Mouse (Mus musculus): ENCODE results near the gene Tmem132b. TPM values are rescaled to one million over a fixed set of nuclear protein-coding genes. Genes with fewer than 3 reads are reported as not detected.

Tmem132b gene
- polyA plus RNA-seq, 1 experiment from 2014 or later = not detected

- Histone ChIP-seq H3K36me3 (ENCODE audit: inconsistent target) (no peaks in the 10 kb centered on the region), H3K27ac (no peak overlapping the region), H3K4me3 (ENCODE audit: inconsistent target) (no peak overlapping the region), H3K79me2 (ENCODE audit: inconsistent target) (no peaks in the 10 kb centered on the region)
- 7% methylated on average over 3 of the region's 3 CpGs for WGBS (ENCODE audit: missing documents)
Observed at GRCm38 (mm10) chr5:125709160-125709559, 177.6 kb downstream of the Tmem132b start.

- H3K4me3 ChIP-seq (ENCODE audit: inconsistent target) = no peak overlapping the region
- 88% methylated on average over 7 of the region's 7 CpGs for WGBS (ENCODE audit: missing documents)
- H3K36me3 ChIP-seq (ENCODE audit: inconsistent target) = no peaks in the 10 kb centered on the region
- H3K79me2 ChIP-seq (ENCODE audit: inconsistent target) = no peaks in the 10 kb centered on the region
- no peak overlapping the region for H3K27ac ChIP-seq
Observed at GRCm38 (mm10) chr5:125726815-125727214, 195.2 kb downstream of the Tmem132b start.

DNA sequence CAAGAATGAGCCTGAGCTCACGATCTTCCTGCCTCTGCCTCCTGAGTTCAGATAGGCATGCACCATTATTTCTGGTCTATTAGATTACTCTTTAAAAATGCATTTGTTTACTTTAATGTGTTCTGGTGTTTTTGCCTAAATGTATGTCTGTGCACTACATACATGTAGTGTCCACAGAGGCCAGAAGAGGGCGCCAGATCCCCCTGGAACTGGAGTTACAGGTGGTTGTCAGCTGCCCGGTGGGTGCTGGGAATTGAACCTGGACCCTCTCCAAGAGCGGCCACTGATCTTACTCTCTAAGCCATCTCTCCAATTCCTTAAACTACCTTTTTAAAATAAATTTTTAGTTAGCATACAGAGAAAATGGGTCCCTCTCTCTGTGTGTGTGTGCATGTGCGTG lies 195.9 kb downstream of the Tmem132b start:
- Histone ChIP-seq H3K27ac (no peak overlapping the region), H3K4me3 (ENCODE audit: inconsistent target) (no peak overlapping the region), H3K79me2 (ENCODE audit: inconsistent target) (no peaks in the 10 kb centered on the region), H3K36me3 (ENCODE audit: inconsistent target) (no peaks in the 10 kb centered on the region)
- 79% methylated on average over 5 of the region's 5 CpGs for WGBS (ENCODE audit: missing documents)

DNA sequence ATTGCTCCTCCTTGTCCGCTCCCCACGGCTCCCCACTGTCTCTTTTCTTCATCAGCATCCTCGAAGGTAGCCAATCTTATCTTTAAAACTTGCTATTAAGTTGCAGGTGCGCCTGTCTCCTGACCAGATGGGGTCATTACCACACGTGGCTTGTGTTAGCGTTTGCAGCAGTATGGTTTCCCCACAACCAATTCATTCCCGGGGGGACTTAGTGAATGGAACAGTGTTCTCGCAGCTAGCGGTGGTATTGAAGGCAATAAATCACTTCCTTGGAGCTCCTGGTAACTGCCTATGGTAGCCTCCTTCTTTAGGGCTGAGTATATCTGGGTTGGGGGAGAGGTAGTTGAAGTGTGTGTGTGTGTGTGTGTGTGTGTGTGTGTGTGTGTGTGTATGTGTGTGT lies 196.4 kb downstream of the Tmem132b start:
- WGBS (ENCODE audit: missing documents) = 88% methylated on average over 9 of the region's 9 CpGs
- Histone ChIP-seq H3K4me3 (ENCODE audit: inconsistent target) (no peak overlapping the region), H3K27ac (no peak overlapping the region), H3K79me2 (ENCODE audit: inconsistent target) (no peaks in the 10 kb centered on the region), H3K36me3 (ENCODE audit: inconsistent target) (no peaks in the 10 kb centered on the region)

DNA sequence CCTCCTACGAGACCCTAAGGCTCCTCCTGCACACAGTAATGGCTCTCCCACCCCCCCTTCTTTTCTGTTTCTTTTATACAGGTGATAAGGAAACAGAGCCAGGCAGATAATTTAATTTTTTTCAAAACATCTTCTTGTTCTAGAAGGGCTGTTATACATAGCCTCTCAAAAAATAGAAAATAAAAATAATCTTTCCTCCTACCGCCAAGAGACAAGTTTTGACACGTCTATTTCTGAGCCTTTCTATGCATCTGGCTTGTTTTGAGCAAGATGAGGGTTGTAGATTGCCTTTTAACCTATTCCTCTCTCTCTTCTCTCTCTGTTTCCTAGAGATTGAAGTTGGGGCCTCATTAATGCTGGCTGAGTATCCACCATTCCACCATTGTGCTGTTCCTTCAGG lies 196.9 kb downstream of the Tmem132b start:
- Histone ChIP-seq H3K4me3 (ENCODE audit: inconsistent target) (no peak overlapping the region), H3K27ac (no peak overlapping the region), H3K36me3 (ENCODE audit: inconsistent target) (no peaks in the 10 kb centered on the region), H3K79me2 (ENCODE audit: inconsistent target) (no peaks in the 10 kb centered on the region)
- 80% methylated on average over 3 of the region's 3 CpGs for WGBS (ENCODE audit: missing documents)

- 100% methylated on average over 1 of the region's 1 CpGs for WGBS (ENCODE audit: missing documents)
- no peak overlapping the region for H3K4me3 ChIP-seq (ENCODE audit: inconsistent target)
- no peaks in the 10 kb centered on the region for H3K79me2 ChIP-seq (ENCODE audit: inconsistent target)
- H3K36me3 ChIP-seq (ENCODE audit: inconsistent target) = no peaks in the 10 kb centered on the region
- no peak overlapping the region for H3K27ac ChIP-seq
Observed at GRCm38 (mm10) chr5:125733806-125734205, 202.2 kb downstream of the Tmem132b start.

GRCm38 (mm10) chr5:125737105-125737504 lies 205.5 kb downstream of the Tmem132b start:
- no peak overlapping the region for H3K27ac ChIP-seq

DNA sequence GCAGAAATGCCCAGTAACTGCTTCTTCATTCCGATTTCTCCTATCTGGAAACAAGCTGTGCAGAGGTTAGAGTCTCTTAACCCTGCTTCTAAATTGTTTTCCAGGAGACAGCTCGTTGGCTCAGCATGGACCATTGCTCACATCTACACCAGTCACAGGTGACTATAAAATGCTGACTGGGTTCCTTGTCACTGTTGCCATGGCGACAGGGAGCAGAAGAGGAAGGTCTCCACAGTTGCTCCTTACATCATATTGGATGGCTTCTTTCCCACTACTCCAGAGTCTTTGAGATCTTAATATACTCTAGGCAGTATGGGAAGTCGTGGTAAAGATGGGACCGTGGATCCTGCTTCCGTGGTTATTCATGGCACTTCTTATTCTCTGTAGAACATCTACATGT lies 211.9 kb downstream of the Tmem132b start:
- 68% methylated on average over 6 of the region's 6 CpGs for WGBS (ENCODE audit: missing documents)
- H3K36me3 ChIP-seq (ENCODE audit: inconsistent target) = no peaks in the 10 kb centered on the region
- H3K27ac ChIP-seq = no peak overlapping the region
- H3K79me2 ChIP-seq (ENCODE audit: inconsistent target) = no peaks in the 10 kb centered on the region
- H3K4me3 ChIP-seq (ENCODE audit: inconsistent target) = no peak overlapping the region

More at GRCm38 (mm10) chr5:125737105-125737504, 205.5 kb downstream of the Tmem132b start:
- WGBS (ENCODE audit: missing documents) = 54% methylated on average over 9 of the region's 9 CpGs
- H3K36me3 ChIP-seq (ENCODE audit: inconsistent target) = no peaks in the 10 kb centered on the region
- H3K79me2 ChIP-seq (ENCODE audit: inconsistent target) = no peaks in the 10 kb centered on the region
- no peak overlapping the region for H3K4me3 ChIP-seq (ENCODE audit: inconsistent target)

DNA sequence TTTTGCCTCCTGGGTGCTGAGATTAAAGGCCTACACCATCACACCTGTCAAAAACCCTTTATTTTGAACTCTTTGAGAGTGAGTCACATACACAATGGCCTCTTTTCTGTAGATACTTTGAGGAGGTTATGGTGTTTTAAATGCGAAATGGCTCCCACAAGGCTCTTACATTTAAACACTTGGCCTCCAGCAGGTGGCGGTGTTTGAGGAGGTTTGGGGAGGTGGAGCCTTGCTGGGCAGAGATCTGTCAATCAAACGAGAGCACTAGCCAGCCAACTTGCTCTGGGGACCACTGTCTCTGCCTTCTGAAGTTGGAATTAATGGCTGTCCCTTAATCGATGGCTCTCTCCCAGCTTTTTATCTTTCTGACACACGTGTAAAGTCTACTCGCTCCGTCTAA lies 214.2 kb downstream of the Tmem132b start:
- Histone ChIP-seq H3K79me2 (ENCODE audit: inconsistent target) (no peaks in the 10 kb centered on the region), H3K27ac (no peak overlapping the region), H3K36me3 (ENCODE audit: inconsistent target) (no peaks in the 10 kb centered on the region), H3K4me3 (ENCODE audit: inconsistent target) (no peak overlapping the region)
- WGBS (ENCODE audit: missing documents) = 65% methylated on average over 7 of the region's 7 CpGs

- no peaks in the 10 kb centered on the region for H3K79me2 ChIP-seq (ENCODE audit: inconsistent target)
- no peak overlapping the region for H3K4me3 ChIP-seq (ENCODE audit: inconsistent target)
- H3K27ac ChIP-seq = no peak overlapping the region
- no peaks in the 10 kb centered on the region for H3K36me3 ChIP-seq (ENCODE audit: inconsistent target)
- 89% methylated on average over 5 of the region's 5 CpGs for WGBS (ENCODE audit: missing documents)
Observed at GRCm38 (mm10) chr5:125751481-125751880, 219.9 kb downstream of the Tmem132b start.

DNA sequence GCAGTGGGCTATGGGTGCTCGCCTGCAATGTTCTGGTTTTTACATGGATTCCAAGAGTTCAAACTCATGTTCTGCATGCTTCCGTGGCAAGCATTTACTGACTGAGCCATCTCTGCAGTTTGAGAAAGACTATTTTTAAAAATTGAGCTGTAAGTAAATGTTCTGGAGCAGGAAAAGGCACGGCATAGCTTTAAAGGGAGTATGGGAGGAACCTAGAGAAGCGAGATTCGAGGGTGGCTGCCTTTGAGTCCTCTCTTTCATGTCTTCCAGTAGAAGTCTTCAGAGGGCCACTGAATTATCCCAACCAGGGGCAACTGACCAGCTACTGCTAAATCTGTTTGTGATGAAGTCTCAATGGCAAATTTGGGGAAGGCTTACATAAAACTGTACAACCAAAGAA lies 221.0 kb downstream of the Tmem132b start:
- Histone ChIP-seq H3K79me2 (ENCODE audit: inconsistent target) (no peaks in the 10 kb centered on the region), H3K36me3 (ENCODE audit: inconsistent target) (no peaks in the 10 kb centered on the region), H3K4me3 (ENCODE audit: inconsistent target) (no peak overlapping the region), H3K27ac (no peak overlapping the region)
- WGBS (ENCODE audit: missing documents) = 87% methylated on average over 4 of the region's 5 CpGs

DNA sequence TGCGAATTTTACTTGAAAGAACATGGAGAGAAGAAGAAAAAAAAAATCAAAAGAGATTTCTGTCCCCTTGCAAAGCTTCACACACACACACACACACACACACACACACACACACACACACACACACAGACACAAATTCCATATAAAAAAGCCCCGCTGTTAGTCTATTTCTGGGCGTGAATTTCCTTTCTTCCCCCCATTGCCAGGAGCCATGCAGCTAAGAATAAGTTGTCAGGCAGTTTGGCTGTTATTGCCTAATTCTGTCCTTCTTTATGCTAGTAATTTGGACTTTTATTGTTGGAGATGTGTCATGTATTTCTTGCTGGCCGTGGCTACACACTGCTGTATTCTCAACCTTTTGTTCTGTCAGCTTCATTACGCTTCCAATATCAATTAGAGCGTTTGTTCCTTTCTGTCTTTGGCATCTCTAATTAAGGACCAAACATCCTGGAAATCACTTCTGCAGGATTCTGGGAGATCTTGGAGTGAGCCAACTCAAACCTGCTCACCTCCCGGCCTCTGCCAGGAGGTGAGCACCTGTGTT lies 225.5 kb downstream of the Tmem132b start:
- Histone ChIP-seq H3K36me3 (ENCODE audit: inconsistent target) (no peaks in the 10 kb centered on the region), H3K4me3 (ENCODE audit: inconsistent target) (no peak overlapping the region), H3K27ac (no peak overlapping the region), H3K79me2 (ENCODE audit: inconsistent target) (no peaks in the 10 kb centered on the region)
- 91% methylated on average over 7 of the region's 7 CpGs for WGBS (ENCODE audit: missing documents)

DNA sequence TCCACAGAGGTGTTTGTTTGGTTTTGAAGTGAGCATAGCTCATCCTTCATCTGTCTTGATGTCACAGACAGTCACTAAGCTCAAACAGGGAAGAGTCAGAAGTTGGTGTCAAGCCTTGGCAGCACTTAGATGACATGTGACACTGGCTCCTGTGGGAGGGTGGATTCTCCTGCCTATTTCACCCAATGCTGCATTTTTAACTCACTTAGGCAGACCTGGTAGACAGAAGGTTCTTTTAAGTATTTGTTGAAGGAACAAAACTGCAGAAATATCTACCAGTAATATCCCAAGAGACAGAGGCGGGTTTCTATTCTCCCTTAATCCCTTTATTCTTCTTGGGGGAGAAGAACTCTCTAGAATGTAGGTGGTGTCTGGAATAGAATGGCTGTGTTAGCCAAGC lies 226.9 kb downstream of the Tmem132b start:
- Histone ChIP-seq H3K4me3 (ENCODE audit: inconsistent target) (no peak overlapping the region), H3K27ac (no peak overlapping the region), H3K79me2 (ENCODE audit: inconsistent target) (no peaks in the 10 kb centered on the region), H3K36me3 (ENCODE audit: inconsistent target) (no peaks in the 10 kb centered on the region)
- WGBS (ENCODE audit: missing documents) = 92% methylated on average over 1 of the region's 1 CpGs

- Histone ChIP-seq H3K27ac (no peak overlapping the region), H3K4me3 (ENCODE audit: inconsistent target) (no peak overlapping the region), H3K79me2 (ENCODE audit: inconsistent target) (no peaks in the 10 kb centered on the region), H3K36me3 (ENCODE audit: inconsistent target) (no peaks in the 10 kb centered on the region)
- WGBS (ENCODE audit: missing documents) = 65% methylated on average over 6 of the region's 6 CpGs
Observed at GRCm38 (mm10) chr5:125766941-125767340, 235.4 kb downstream of the Tmem132b start.

- Histone ChIP-seq H3K27ac (no peak overlapping the region), H3K79me2 (ENCODE audit: inconsistent target) (no peaks in the 10 kb centered on the region), H3K4me3 (ENCODE audit: inconsistent target) (no peak overlapping the region), H3K36me3 (ENCODE audit: inconsistent target) (no peaks in the 10 kb centered on the region)
- WGBS (ENCODE audit: missing documents) = 65% methylated on average over 1 of the region's 1 CpGs
Observed at GRCm38 (mm10) chr5:125767950-125768349, 236.4 kb downstream of the Tmem132b start.

DNA sequence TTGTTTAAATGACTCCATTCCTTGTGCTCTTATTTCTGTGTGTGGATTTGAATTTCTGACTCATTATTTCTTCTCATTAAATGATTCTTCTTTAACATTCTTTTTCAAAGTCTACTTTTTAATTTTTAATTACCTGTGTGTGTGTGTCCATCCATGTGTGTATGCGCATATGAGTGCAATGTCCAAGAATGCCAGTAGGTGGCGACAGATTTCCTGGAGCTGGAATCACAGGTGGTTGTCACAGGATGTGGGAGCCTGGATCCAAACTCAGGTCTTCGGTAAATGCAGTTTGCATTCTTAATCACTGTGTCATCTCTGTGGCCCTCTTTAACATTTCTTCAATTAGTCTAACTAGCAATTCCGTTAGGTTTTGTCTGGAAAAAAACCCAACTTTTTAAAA lies 240.7 kb downstream of the Tmem132b start:
- H3K27ac ChIP-seq = no peak overlapping the region
- H3K4me3 ChIP-seq (ENCODE audit: inconsistent target) = no peak overlapping the region
- 92% methylated on average over 4 of the region's 4 CpGs for WGBS (ENCODE audit: missing documents)
- no peaks in the 10 kb centered on the region for H3K36me3 ChIP-seq (ENCODE audit: inconsistent target)
- no peaks in the 10 kb centered on the region for H3K79me2 ChIP-seq (ENCODE audit: inconsistent target)
